Mouse (Mus musculus) forebrain, embryonic 15.5 days (tissue): ENCODE results near the gene Ovol1. TPM values are rescaled to one million over a fixed set of nuclear protein-coding genes. Genes with fewer than 3 reads are reported as not detected.

ENCODE experiments used
- ATAC-seq: fragments of 200-750 bp; cut with Nextera tagmentation; replicated peaks from 2 replicates; pipeline ENCODE4 v1.8.0; 2017; ENCODE audit warnings: mild to moderate bottlenecking, moderate TSS enrichment, moderate library complexity
- H3K27ac ChIP-seq: fragments of 300-500 bp; sonication (generic); replicated peaks from 2 replicates; pipeline ENCODE4 v1.5.1; 2015; ENCODE audit warnings: mild to moderate bottlenecking, inconsistent platforms
- H3K27me3 ChIP-seq: fragments of 300-500 bp; sonication (generic); 2 replicates; pipeline ENCODE4 v1.6.1; 2015; ENCODE audit warnings: inconsistent platforms
- H3K36me3 ChIP-seq: fragments of 300-500 bp; sonication (generic); 2 replicates; pipeline ENCODE4 v1.6.1; 2015; ENCODE audit warnings: mild to moderate bottlenecking, inconsistent platforms
- H3K4me1 ChIP-seq: fragments of 300-500 bp; sonication (generic); 2 replicates; pipeline ENCODE4 v1.6.1; 2015; ENCODE audit warnings: inconsistent platforms
- H3K4me2 ChIP-seq: fragments of 300-500 bp; sonication (generic); replicated peaks from 2 replicates; pipeline ENCODE4 v1.6.1; 2015; ENCODE audit warnings: mild to moderate bottlenecking, inconsistent platforms
- H3K4me3 ChIP-seq: fragments of 300-500 bp; sonication (generic); 2 replicates; pipeline ENCODE4 v1.5.1; 2015; ENCODE audit warnings: mild to moderate bottlenecking, inconsistent platforms
- H3K9ac ChIP-seq: fragments of 300-500 bp; sonication (generic); replicated peaks from 2 replicates; pipeline ENCODE4 v1.6.1; 2015; ENCODE audit warnings: mild to moderate bottlenecking, inconsistent platforms
- H3K9me3 ChIP-seq: fragments of 300-500 bp; sonication (generic); 2 replicates; pipeline ENCODE4 v1.6.1; 2016; ENCODE audit warnings: inconsistent platforms
- WGBS: fragments of 180-500 bp; shearing (Covaris S2); methylation state at CpG from one replicate; pipeline ENCODE4 v1.1.7; 2015; ENCODE audit warnings: mixed read lengths; 5-methylcytosine and 5-hydroxymethylcytosine counted together
- polyA plus RNA-seq: library from polyadenylated mRNA; unstranded; fragments of >200 nt; fragmentation: Nextera tagmentation; extraction: Ambion mirVana; gene quantifications from 2 replicates; pipeline ENCODE4 v1.2.1, GENCODE M21; 2015

Ovol1 gene
- polyA plus RNA-seq, 1 experiment from 2014 or later: not detected

GRCm38 (mm10) chr19:5567180-5567533 is 6.7 kb upstream of the Ovol1 start:
- H3K36me3 ChIP-seq: no peaks in the 10 kb centered on the region
- 3% methylated on average over 26 of the region's 26 CpGs for WGBS
- peak overlapping the region; percentile 63 for H3K9ac ChIP-seq
- H3K27me3 ChIP-seq: peaks cover 9% of the 10 kb centered on the region; the same call in 1 of the 2 replicates
- peak overlapping the region; percentile 85 for H3K27ac ChIP-seq
- no peaks in the 10 kb centered on the region for H3K9me3 ChIP-seq
- H3K4me3 ChIP-seq: peak overlapping the region; percentile 57
- H3K4me2 ChIP-seq: peak overlapping the region; percentile 93
- ATAC-seq: peak; percentile 44
- H3K4me1 ChIP-seq: peaks cover 17% of the 10 kb centered on the region

GRCm38 (mm10) chr19:5566316-5566715 is 5.9 kb upstream of the Ovol1 start:
- 53% methylated on average over 5 of the region's 5 CpGs for WGBS
- Histone ChIP-seq H3K27me3 (peaks cover 17% of the 10 kb centered on the region), H3K36me3 (no peaks in the 10 kb centered on the region), H3K4me1 (peaks cover 17% of the 10 kb centered on the region), H3K27ac (no peak overlapping the region), H3K9ac (no peak overlapping the region), H3K4me3 (0 out of 2 replicates have a peak overlapping the region, but pooled peaks have one; percentile 57), H3K4me2 (no peak overlapping the region), H3K9me3 (no peaks in the 10 kb centered on the region)
- no peak for ATAC-seq

- Histone ChIP-seq H3K27ac (no peak overlapping the region), H3K27me3 (peaks cover 53% of the 10 kb centered on the region), H3K4me1 (peaks cover 22% of the 10 kb centered on the region), H3K9me3 (no peaks in the 10 kb centered on the region), H3K4me2 (no peak overlapping the region), H3K36me3 (no peaks in the 10 kb centered on the region), H3K4me3 (no peak overlapping the region), H3K9ac (no peak overlapping the region)
- WGBS: 87% methylated on average over 10 of the region's 10 CpGs
- ATAC-seq: no peak
Observed at GRCm38 (mm10) chr19:5562776-5563175, 2.3 kb upstream of the Ovol1 start.

GRCm38 (mm10) chr19:5561886-5562285 is 1.4 kb upstream of the Ovol1 start:
- Histone ChIP-seq H3K9me3 (no peaks in the 10 kb centered on the region), H3K4me2 (no peak overlapping the region), H3K36me3 (no peaks in the 10 kb centered on the region), H3K9ac (no peak overlapping the region), H3K27ac (no peak overlapping the region), H3K27me3 (peaks cover 61% of the 10 kb centered on the region), H3K4me1 (peaks cover 17% of the 10 kb centered on the region), H3K4me3 (no peak overlapping the region)
- no peak for ATAC-seq
- WGBS: 65% methylated on average over 3 of the region's 3 CpGs

GRCm38 (mm10) chr19:5561252-5561790 is 875 bp upstream of the Ovol1 start:
- 22% methylated on average over 10 of the region's 10 CpGs for WGBS
- ATAC-seq: no peak
- H3K9me3 ChIP-seq: no peaks in the 10 kb centered on the region
- H3K4me1 ChIP-seq: peaks cover 15% of the 10 kb centered on the region
- H3K27ac ChIP-seq: no peak overlapping the region
- H3K27me3 ChIP-seq: peaks cover 67% of the 10 kb centered on the region
- H3K9ac ChIP-seq: no peak overlapping the region
- peak overlapping the region; percentile 60; the same call in 1 of the 2 replicates for H3K4me2 ChIP-seq
- peak overlapping the region; percentile 37 for H3K4me3 ChIP-seq
- H3K36me3 ChIP-seq: no peaks in the 10 kb centered on the region

- H3K27ac ChIP-seq: no peak overlapping the region
- no peaks in the 10 kb centered on the region for H3K36me3 ChIP-seq
- peak overlapping the region; percentile 37 for H3K4me3 ChIP-seq
- peak overlapping the region; percentile 60 for H3K4me2 ChIP-seq
- H3K9me3 ChIP-seq: no peaks in the 10 kb centered on the region
- under 1% methylated on average over 69 of the region's 69 CpGs for WGBS
- peaks cover 73% of the 10 kb centered on the region for H3K27me3 ChIP-seq
- H3K9ac ChIP-seq: 0 out of 2 replicates have a peak overlapping the region, but pooled peaks have one; percentile 22
- H3K4me1 ChIP-seq: peaks cover 15% of the 10 kb centered on the region
- no peak for ATAC-seq
Observed at GRCm38 (mm10) chr19:5559631-5560456, 602 bp downstream of the Ovol1 start.

GRCm38 (mm10) chr19:5559229-5559628 is 1.2 kb downstream of the Ovol1 start:
- H3K27me3 ChIP-seq: peaks cover 73% of the 10 kb centered on the region

GRCm38 (mm10) chr19:5558770-5559169 is 1.7 kb downstream of the Ovol1 start:
- Histone ChIP-seq H3K9me3 (no peaks in the 10 kb centered on the region), H3K4me2 (no peak overlapping the region), H3K9ac (no peak overlapping the region), H3K27ac (no peak overlapping the region), H3K36me3 (no peaks in the 10 kb centered on the region), H3K4me1 (peaks cover 15% of the 10 kb centered on the region), H3K27me3 (peaks cover 73% of the 10 kb centered on the region), H3K4me3 (no peak overlapping the region)
- ATAC-seq: no peak
- WGBS: 52% methylated on average over 8 of the region's 8 CpGs

More at GRCm38 (mm10) chr19:5559229-5559628, 1.2 kb downstream of the Ovol1 start:
- no peak for ATAC-seq
- Histone ChIP-seq H3K9me3 (no peaks in the 10 kb centered on the region), H3K4me2 (no peak overlapping the region), H3K27ac (no peak overlapping the region), H3K9ac (no peak overlapping the region), H3K36me3 (no peaks in the 10 kb centered on the region), H3K4me3 (no peak overlapping the region), H3K4me1 (peaks cover 15% of the 10 kb centered on the region)
- 14% methylated on average over 8 of the region's 8 CpGs for WGBS

- ATAC-seq: no peak
- WGBS: 47% methylated on average over 7 of the region's 7 CpGs
- H3K4me3 ChIP-seq: no peak overlapping the region
Observed at GRCm38 (mm10) chr19:5558169-5558568, 2.3 kb downstream of the Ovol1 start.

GRCm38 (mm10) chr19:5554212-5554611 is 6.2 kb downstream of the Ovol1 start:
- H3K4me1 ChIP-seq: no peaks in the 10 kb centered on the region
- H3K4me3 ChIP-seq: no peak overlapping the region
- no peak overlapping the region for H3K9ac ChIP-seq
- no peak overlapping the region for H3K27ac ChIP-seq
- H3K9me3 ChIP-seq: no peaks in the 10 kb centered on the region
- 77% methylated on average over 14 of the region's 14 CpGs for WGBS
- peaks cover 35% of the 10 kb centered on the region for H3K27me3 ChIP-seq
- no peak for ATAC-seq
- H3K36me3 ChIP-seq: no peaks in the 10 kb centered on the region
- no peak overlapping the region for H3K4me2 ChIP-seq

More at GRCm38 (mm10) chr19:5558169-5558568, 2.3 kb downstream of the Ovol1 start:
- peaks cover 73% of the 10 kb centered on the region for H3K27me3 ChIP-seq
- no peak overlapping the region for H3K9ac ChIP-seq
- H3K4me1 ChIP-seq: peaks cover 15% of the 10 kb centered on the region
- no peak overlapping the region for H3K4me2 ChIP-seq
- H3K27ac ChIP-seq: no peak overlapping the region
- H3K36me3 ChIP-seq: no peaks in the 10 kb centered on the region
- no peaks in the 10 kb centered on the region for H3K9me3 ChIP-seq

- H3K27ac ChIP-seq: no peak overlapping the region
- peaks cover 31% of the 10 kb centered on the region for H3K27me3 ChIP-seq
- no peaks in the 10 kb centered on the region for H3K9me3 ChIP-seq
- no peak overlapping the region for H3K9ac ChIP-seq
- no peak overlapping the region for H3K4me3 ChIP-seq
- no peak for ATAC-seq
- WGBS: 56% methylated on average over 8 of the region's 8 CpGs
- H3K36me3 ChIP-seq: no peaks in the 10 kb centered on the region
- no peaks in the 10 kb centered on the region for H3K4me1 ChIP-seq
- H3K4me2 ChIP-seq: no peak overlapping the region
Observed at GRCm38 (mm10) chr19:5553802-5554201, 6.6 kb downstream of the Ovol1 start.

GRCm38 (mm10) chr19:5547471-5548056 is 12.9 kb downstream of the Ovol1 start:
- no peaks in the 10 kb centered on the region for H3K27me3 ChIP-seq
- no peak overlapping the region for H3K9ac ChIP-seq
- no peak overlapping the region for H3K27ac ChIP-seq
- H3K4me1 ChIP-seq: no peaks in the 10 kb centered on the region
- 77% methylated on average over 4 of the region's 4 CpGs for WGBS
- no peaks in the 10 kb centered on the region for H3K36me3 ChIP-seq
- H3K9me3 ChIP-seq: no peaks in the 10 kb centered on the region
- no peak overlapping the region for H3K4me2 ChIP-seq
- ATAC-seq: no peak
- no peak overlapping the region for H3K4me3 ChIP-seq
